Mouse (Mus musculus) mesoderm, embryonic 11.5 days (tissue): Measurements from ENCODE around the gene Olfr1310.
"Not testable (repeated sequence)": the region's sequence is repeated elsewhere in the genome, so short reads cannot be mapped to it uniquely, and the experiment has no call there.

Experiments used
- DNase-seq: peaks from one replicate; pipeline ENCODE4 v3.0.0-alpha.2; 2012; ENCODE audit warnings: low read depth, low spot score

The Olfr1310 gene

DNA sequence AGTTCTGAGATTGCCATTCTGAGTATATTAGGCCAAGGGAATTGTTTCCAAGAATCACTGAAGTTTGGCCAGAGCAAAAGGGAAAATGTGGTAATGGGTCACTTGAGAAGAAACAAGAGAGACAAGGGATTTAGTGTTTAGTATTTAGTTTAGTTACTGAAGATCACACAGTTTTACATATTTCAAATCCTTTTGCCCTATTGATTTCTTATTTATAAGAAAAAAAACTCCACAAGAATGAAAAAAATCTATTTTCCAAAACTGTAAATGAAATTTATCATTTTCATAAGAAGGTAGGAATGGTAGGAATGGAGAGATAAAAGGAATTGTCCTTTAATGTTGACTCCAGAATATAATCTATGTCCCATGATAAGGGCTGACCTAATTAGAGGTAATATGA is at the start of gene Olfr1310:
Gene Olfr1310 (minus strand): TSS at position 101 of the 400 bp plus-strand sequence.
- no peak for DNase-seq

DNA sequence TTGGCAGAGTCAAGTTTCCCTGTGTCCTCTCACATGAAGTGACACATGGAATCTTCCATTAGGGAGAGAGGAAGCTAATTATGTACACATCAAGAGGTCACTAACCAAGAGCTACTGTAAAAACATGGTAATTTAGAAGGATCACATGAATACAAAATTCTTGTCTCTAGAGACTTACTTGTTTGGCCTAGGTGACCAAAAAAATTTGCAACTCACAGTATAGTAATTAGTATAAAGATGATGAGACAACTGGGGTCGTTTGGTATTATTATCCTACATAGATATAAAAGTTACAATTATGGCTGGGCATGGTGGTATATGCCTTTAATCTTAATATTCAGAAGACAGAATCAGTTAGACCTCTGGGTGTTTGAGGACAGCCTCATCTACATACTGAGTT is 37.6 kb upstream of the Olfr1310 start, which contains the start of gene Olfr1312:
Gene Olfr1312 (minus strand): TSS at position 101 of the 400 bp plus-strand sequence.
- DNase-seq: no peak

DNA sequence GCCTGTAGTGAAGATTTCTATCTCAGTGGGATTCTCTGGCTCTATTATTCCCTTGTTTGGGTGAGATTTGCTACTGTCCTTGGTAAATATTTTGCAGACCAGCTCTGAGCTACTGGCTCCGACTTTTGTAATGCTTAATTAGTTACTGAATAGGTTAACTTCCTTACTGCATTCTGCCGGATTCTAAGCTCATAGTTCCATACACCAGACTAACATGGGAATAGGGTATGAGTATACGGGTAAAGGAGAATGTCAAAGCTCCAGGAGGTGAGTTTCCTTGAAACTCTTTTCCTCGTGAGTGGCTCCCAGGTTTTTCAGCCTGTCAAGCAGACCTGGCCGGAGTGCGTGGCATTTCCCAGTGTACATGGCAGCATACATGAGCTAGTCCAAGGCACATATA is 14.5 kb upstream of the Olfr1310 start:
- not testable (repeated sequence) for DNase-seq

DNA sequence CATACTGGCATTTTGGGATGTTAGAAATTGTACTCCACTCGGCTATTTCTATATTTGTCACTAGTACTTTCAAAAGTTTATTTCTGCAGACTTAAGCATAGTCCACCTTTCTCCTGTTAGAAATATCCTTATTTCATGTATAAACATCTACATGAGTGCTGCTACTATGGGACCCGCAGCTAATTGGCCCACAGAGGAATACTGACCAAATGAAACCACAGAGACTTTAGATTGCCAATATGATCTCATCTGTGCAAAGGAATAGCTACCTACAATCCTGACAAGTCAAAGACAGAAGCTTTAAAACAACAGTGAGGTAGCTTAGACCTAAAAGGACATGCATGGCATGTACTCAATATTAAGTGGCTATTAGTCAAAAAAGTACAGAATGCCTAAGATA is 11.8 kb upstream of the Olfr1310 start, which contains the start of gene Olfr1311:
Gene Olfr1311 (minus strand): TSS at position 101 of the 400 bp plus-strand sequence.
- DNase-seq: no peak

DNA sequence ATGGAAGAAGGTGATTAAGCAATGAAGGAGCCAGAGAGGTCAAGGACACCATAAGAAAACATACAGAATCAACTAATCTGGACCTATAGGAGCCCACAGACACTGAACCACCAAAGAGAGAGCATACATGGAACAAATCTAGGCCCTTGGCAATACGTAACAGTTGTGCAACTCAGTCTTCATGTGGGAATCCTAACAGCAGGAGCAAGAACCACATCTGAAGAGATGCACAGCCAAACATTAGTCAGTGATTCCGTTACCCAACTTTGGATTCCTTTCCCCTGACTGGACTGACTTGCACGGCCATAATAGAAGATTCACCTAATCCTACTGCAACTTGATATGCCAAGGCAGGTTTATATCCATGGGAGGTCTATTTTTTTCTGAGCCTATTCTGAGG is 2.4 kb upstream of the Olfr1310 start:
- DNase-seq: no peak

DNA sequence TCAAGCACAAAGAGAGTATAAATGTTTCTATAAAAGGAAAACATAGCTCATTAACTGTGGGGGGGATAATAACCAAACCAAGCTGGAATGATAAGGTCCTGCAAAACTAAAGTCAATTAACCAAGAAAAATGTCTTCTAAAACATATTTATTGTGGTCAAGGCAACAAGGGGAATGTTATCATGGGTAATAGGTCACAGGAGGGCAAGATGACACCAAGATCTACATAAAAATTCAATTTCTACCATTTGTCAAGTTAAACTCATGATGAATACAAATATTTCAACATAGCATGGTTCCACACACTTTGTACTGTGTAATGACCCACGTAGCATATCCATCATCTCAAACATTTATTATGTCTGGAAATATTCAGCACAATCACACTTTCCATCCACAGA is 22.3 kb downstream of the Olfr1310 start, which contains the start of gene Olfr1309:
Gene Olfr1309 (minus strand): TSS at position 101 of the 400 bp plus-strand sequence.
- DNase-seq: no peak

DNA sequence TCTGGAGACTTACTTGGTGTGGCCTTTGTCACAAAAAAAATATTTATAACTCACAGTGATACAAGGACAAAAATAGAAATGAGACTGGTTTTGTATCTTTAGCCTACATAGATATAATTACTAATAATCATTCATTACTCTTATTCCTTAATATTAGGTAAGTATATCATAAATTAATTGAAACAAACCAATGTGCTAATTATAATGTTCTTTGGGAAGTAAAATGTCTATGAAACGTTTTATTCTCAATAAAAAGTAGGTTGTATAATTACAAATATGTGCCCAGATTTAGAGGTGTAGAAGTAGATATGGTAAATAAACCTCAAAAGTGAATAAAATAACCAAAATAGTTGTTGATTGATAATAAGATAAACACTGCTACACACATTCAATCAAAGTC is 47.7 kb downstream of the Olfr1310 start, which contains the start of gene Olfr1308:
Gene Olfr1308 (minus strand): TSS at position 101 of the 400 bp plus-strand sequence.
- no peak for DNase-seq
